16 mouse cellular contexts compared by ENCODE assay signal in genomic region chr17:56381183-56381582, GRCm38 (mm10). TPM values are rescaled to one million over a fixed set of nuclear protein-coding genes. Genes with fewer than 3 reads are reported as not detected.
DNase-seq lines count a peak whose midpoint lies in the region; ATAC-seq and TF ChIP-seq lines count a peak whose summit lies in the region.
"Had no signal": no experiment of that assay in that cellular context is flagged by ENCODE, and none has a peak within 500 bp of the region (broad histone marks: within the 10 kb centered on the region; RNA-seq: fewer than 3 reads in every experiment).

No protein-coding gene starts in this region.

- H3K9me3 ChIP-seq in hindbrain, embryonic 11.5 days (ENCODE audit: control insufficient read depth, low read length), result no peaks in the 10 kb centered on the region
- no peaks in the 10 kb centered on the region for H3K9me3 ChIP-seq in kidney, embryonic 14.5 days (ENCODE audit: control insufficient read depth, low read length)
- H3K9me3 ChIP-seq in neural tube, embryonic 15.5 days (replicated peaks), result no peaks in the 10 kb centered on the region
- H3K9me3 ChIP-seq: embryonic facial prominence, embryonic 10.5 days; limb, embryonic 15.5 days; megakaryocyte, embryonic 14.5 days; neural tube, embryonic 12.5 days had no signal

- no peak overlapping the region for H3K9ac ChIP-seq in hindbrain, embryonic 11.5 days (ENCODE audit: low read depth, low read length)
- H3K9ac ChIP-seq in kidney, embryonic 14.5 days (ENCODE audit: low read depth, low read length), result no peak overlapping the region
- no peak overlapping the region for H3K9ac ChIP-seq in neural tube, embryonic 15.5 days (replicated peaks)
- H3K9ac ChIP-seq: limb, embryonic 15.5 days; lung, embryonic 14.5 days; neural tube, embryonic 12.5 days had no signal

- WGBS in hindbrain, embryonic 11.5 days, result 83% methylated on average over 5 of the region's 5 CpGs
- 39% methylated on average over 5 of the region's 5 CpGs for WGBS in kidney, embryonic 14.5 days
- 69% methylated on average over 5 of the region's 5 CpGs for WGBS in neural tube, embryonic 15.5 days

- peaks cover 13% of the 10 kb centered on the region; the same call in 1 of the 2 replicates for H3K36me3 ChIP-seq in hindbrain, embryonic 11.5 days (ENCODE audit: control insufficient read depth, insufficient read depth, low read length)
- peaks cover 29% of the 10 kb centered on the region; the same call in 1 of the 2 replicates for H3K36me3 ChIP-seq in kidney, embryonic 14.5 days (ENCODE audit: control insufficient read depth, insufficient read depth, low read length)
- peaks cover 67% of the 10 kb centered on the region for H3K36me3 ChIP-seq in neural tube, embryonic 15.5 days

- no peaks in the 10 kb centered on the region for H3K27me3 ChIP-seq in hindbrain, embryonic 11.5 days (ENCODE audit: control insufficient read depth, insufficient read depth, low read length)
- H3K27me3 ChIP-seq in kidney, embryonic 14.5 days (ENCODE audit: control insufficient read depth, insufficient read depth, low read length), result no peaks in the 10 kb centered on the region
- H3K27me3 ChIP-seq in neural tube, embryonic 15.5 days (replicated peaks), result no peaks in the 10 kb centered on the region
- H3K27me3 ChIP-seq: limb, embryonic 15.5 days; megakaryocyte, embryonic 14.5 days; neural tube, embryonic 12.5 days had no signal

- H3K4me1 ChIP-seq in hindbrain, embryonic 11.5 days (replicated peaks; ENCODE audit: control insufficient read depth, insufficient read depth, low read length), result no peaks in the 10 kb centered on the region
- peaks cover 50% of the 10 kb centered on the region for H3K4me1 ChIP-seq in kidney, embryonic 14.5 days (ENCODE audit: control insufficient read depth, insufficient read depth, low read length)
- H3K4me1 ChIP-seq in neural tube, embryonic 15.5 days, result peaks cover 46% of the 10 kb centered on the region
- H3K4me1 ChIP-seq: limb, embryonic 15.5 days; neural tube, embryonic 12.5 days had no signal

- no peak overlapping the region for H3K4me2 ChIP-seq in hindbrain, embryonic 11.5 days (replicated peaks; ENCODE audit: low read depth, low read length)
- H3K4me2 ChIP-seq in kidney, embryonic 14.5 days (replicated peaks; ENCODE audit: low read depth, low read length), result no peak overlapping the region
- no peak overlapping the region for H3K4me2 ChIP-seq in neural tube, embryonic 15.5 days
- H3K4me2 ChIP-seq: limb, embryonic 15.5 days; lung, embryonic 14.5 days; neural tube, embryonic 12.5 days had no signal

- H3K4me3 ChIP-seq in layer of hippocampus, adult 2 months, result no peak overlapping the region
- no peak overlapping the region for H3K4me3 ChIP-seq in hindbrain, embryonic 11.5 days (ENCODE audit: low read depth, low read length)
- H3K4me3 ChIP-seq in kidney, embryonic 14.5 days (ENCODE audit: low read length), result no peak overlapping the region
- no peak overlapping the region for H3K4me3 ChIP-seq in neural tube, embryonic 15.5 days (replicated peaks)
- H3K4me3 ChIP-seq: embryonic facial prominence, embryonic 10.5 days; limb, embryonic 15.5 days; megakaryocyte, embryonic 14.5 days; neural tube, embryonic 12.5 days had no signal

- peak in 1 of 2 experiments; percentile 48 for DNase-seq in layer of hippocampus, adult 2 months (ENCODE audit: low spot score in 2 of 2)
- no peak for DNase-seq in layer of hippocampus, adult 11-12 months (ENCODE audit: low spot score)
- DNase-seq in hindbrain, embryonic 11.5 days (ENCODE audit: low spot score), result no peak
- DNase-seq in c-Kit-positive CD71-positive TER-119-positive erythroid progenitor cells, embryonic 14.5 days (ENCODE audit: low spot score), result no peak
- no peak for DNase-seq in adipocyte (ENCODE audit: low spot score)
- DNase-seq in right cerebral cortex, postnatal 25 days, result no peak
- DNase-seq: cerebellum, adult 8-10 months; heart, postnatal 4 days; lung, embryonic 14.5 days had no signal

- 0 out of 2 replicates have a peak, but pooled peaks have one; percentile 25 for ATAC-seq in hindbrain, embryonic 11.5 days (ENCODE audit: low FRiP score)
- peak; percentile 78 for ATAC-seq in kidney, embryonic 14.5 days (ENCODE audit: low FRiP score, low TSS enrichment)
- ATAC-seq in neural tube, embryonic 15.5 days (ENCODE audit: low FRiP score), result no peak
- ATAC-seq: activated CD4-positive, CD25-positive, alpha-beta regulatory T cell, adult 4 months had no signal

- H3K27ac ChIP-seq in layer of hippocampus, adult 2 months, result peak overlapping the region; percentile 91
- no peak overlapping the region for H3K27ac ChIP-seq in hindbrain, embryonic 11.5 days (ENCODE audit: low read depth, low read length)
- H3K27ac ChIP-seq in kidney, embryonic 14.5 days (ENCODE audit: low read depth, low read length), result peak overlapping the region; percentile 93
- peak overlapping the region; percentile 63; the same call in 1 of the 2 replicates for H3K27ac ChIP-seq in neural tube, embryonic 15.5 days (replicated peaks)
- H3K27ac ChIP-seq: embryonic facial prominence, embryonic 10.5 days; limb, embryonic 15.5 days; neural tube, embryonic 12.5 days had no signal

- no peak for TF ChIP-seq CTCF in layer of hippocampus, adult 2 months (conservative IDR thresholded peaks at IDR 0.05)

RNA-seq across cellular contexts. Expression of gene Kdm4b, which starts 55.3 kb away (rescaled TPM):
- total RNA-seq in layer of hippocampus, adult 2 months (2021), result 10 to 100 TPM; 87.8 to 96.3 TPM
- 33.7 and 39.0 TPM in 2 replicates for polyA plus RNA-seq in hindbrain, embryonic 11.5 days (2014; fragmentation: Nextera tagmentation; extraction: Ambion mirVana)
- polyA plus RNA-seq in kidney, embryonic 14.5 days (2014; fragmentation: Nextera tagmentation; extraction: Ambion mirVana), result 22.9 and 33.3 TPM in 2 replicates
- polyA plus RNA-seq in neural tube, embryonic 15.5 days (2015; fragmentation: Nextera tagmentation; extraction: Ambion mirVana), result 59.1 and 65.2 TPM in 2 replicates
